Mouse (Mus musculus) layer of hippocampus, adult 8-10 months (tissue): ENCODE data around the gene Suclg1. TPM values are rescaled to one million over a fixed set of nuclear protein-coding genes. Genes with fewer than 3 reads are reported as not detected.

Experiments
- DNase-seq, 2 experiments: peaks; one replicate each; pipeline ENCODE4 v3.0.0; 2022; ENCODE audit warnings: low spot score in 2 of 2
- total RNA-seq, 4 experiments: library from RNA; stranded (reverse); gene quantifications; 2 replicates each; pipeline ENCODE4 v1.2.4; 2022

Gene Suclg1
- total RNA-seq, 4 experiments from 2014 or later = 122 to 136 (median 131) TPM

DNA sequence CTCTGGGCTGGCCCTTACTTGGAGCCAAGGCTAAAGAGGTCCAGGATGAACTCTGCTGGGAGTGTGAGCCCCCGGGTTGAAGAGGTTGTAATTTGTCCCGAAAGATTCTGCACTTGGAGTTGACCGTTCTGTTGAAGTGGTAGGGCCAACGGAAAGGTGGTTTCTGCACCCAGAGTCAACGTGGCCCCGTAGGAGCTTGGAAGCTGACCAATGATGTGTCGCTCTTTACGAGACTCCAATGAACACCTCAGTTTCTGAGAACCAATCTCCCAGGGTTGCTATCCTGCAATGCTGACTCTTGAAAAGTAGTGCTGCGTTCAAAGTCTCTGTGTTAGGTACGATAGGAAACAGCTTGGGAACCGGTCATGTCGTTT, 854 bp downstream of the Suclg1 start:
- DNase-seq = no peak

DNA sequence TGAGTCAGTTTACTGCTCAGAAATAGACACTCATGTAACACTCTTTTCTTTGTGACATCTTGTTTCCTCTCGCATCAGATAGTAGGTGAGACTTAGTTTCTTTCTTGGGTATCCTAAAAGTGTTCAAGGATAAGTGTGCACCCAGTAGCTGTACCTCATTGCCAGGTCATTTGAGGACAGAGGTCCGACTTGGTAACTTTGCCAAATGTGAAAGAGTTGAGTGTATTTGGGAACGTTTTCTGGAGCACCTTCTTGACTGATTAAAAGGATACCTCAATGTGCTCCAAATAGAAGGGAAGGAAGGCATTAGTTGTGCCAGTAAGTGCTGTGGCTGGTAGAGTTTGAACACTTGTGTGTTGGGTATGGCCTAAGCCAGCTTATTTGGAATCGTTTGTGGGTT, 1.7 kb downstream of the Suclg1 start:
- no peak for DNase-seq

DNA sequence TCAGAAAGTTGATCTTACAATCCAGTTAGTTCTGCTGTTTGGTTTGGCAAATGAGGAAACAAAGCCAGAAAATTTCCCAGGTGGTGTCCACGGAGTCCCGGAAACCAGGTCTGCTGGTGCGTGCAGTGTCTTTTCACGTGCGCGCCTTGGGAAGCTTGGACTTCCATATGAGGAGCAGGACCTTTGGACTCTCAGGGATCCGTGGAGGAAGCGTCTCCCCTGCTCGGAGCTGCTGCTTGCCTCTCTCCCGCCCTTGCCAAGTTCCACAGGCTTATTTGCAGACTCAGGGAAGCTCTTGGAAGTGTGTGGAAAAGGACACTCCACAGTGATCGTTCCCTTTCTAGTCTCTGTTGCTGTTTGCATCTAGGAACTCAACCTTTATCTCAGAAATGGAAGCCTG, 3.2 kb downstream of the Suclg1 start:
- DNase-seq = no peak

DNA sequence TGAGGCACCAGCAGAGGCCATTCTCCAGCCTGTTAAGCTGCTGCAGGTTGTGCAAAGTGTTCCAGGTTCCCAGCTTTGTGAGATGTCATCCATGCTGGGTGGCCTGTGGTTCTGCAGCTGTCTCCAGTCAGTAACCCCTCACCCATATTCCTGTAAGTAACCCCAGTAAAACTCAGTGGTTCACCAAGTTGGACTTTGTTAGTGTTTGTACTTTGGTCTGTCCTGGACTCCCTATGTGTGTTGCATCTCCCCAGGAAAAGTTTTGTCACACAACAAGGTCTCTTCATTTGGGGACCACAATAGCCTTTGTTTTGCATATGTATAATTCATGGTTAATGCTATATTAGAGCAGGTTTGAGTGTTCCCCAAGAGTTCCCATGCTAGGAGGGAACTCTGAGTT, 4.2 kb downstream of the Suclg1 start:
- no peak for DNase-seq

DNA sequence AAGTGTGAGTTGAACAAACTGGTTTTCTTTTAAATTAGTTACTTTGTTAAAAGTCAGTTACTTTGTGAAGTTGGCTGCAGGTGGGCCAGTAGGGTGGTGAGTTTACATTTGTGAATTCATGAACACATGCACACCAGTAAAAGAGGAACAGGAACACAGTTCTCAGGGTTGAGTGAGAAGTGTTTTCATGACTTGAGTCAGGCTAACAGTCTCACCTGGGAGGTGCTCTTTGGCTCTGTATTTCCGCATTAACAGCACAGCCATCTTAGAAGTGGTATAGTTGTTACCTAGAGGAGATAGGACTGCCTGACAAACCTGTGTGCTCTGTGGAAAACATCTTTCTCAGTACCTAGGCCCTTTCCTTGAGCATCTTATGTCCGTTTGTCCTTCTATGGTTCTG, 4.8 kb downstream of the Suclg1 start:
- no peak for DNase-seq

DNA sequence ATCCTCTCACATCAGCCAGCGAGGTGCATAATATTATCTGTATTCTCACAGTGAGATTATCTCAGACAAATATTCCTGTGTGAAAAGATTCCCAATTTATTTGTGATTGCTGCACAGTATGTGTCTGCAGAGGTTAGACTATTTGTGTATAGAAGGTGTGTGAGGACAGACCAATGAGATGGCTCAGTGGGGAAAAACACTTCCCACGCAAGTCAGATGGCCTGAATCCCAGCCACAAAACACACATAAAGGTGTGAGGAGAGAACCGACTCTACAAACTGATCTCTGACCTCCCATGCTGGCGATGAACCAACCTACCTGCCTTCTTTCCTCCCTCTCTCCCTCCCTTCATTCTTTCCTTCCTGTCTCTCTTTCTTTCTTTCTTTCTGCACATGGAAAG, 5.4 kb downstream of the Suclg1 start:
- no peak for DNase-seq

DNA sequence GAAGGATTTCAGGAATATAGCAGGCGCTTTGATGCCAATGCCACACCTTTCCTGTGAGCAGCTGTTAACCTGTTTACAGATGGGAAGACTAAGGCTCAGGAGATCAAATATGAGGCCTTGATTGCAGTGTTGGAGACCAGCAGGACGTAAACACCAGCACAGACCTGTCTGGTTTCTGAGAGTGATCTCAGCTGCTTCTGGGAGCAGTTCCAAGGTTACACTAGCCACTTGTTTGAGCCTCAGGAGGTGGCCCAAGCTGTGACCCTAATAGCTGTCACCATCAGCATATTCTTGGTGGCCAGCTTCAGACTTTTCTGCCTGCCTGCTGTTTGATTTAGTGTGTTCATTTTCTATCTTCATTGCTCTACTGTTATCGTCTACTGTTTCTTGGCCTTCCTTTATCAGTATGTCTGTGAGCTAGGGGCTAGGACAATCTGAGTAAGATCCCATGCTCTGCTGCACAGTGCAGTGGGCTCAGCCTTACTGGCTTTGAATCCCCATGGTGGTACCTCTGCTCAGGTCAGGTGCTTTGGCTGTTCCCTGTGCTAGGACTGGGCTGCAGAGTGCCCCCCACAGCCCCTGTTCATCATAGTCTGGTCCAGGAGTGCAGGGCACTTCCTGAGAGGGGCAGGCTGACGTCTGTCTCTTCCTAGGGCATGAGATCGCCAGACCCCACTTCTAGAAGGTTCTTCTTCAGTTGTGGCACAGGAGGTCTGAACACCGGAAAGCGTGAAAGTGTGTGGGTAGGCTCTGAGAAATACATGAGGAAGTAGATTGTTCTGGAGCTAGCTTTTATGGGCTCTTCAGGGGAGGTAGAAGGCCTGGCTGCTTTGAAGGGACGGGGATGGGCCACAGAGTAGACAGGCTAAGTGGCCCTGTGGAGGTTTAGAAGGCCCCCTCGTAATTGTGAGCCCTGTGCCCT, 6.4 kb downstream of the Suclg1 start:
- no peak for DNase-seq

DNA sequence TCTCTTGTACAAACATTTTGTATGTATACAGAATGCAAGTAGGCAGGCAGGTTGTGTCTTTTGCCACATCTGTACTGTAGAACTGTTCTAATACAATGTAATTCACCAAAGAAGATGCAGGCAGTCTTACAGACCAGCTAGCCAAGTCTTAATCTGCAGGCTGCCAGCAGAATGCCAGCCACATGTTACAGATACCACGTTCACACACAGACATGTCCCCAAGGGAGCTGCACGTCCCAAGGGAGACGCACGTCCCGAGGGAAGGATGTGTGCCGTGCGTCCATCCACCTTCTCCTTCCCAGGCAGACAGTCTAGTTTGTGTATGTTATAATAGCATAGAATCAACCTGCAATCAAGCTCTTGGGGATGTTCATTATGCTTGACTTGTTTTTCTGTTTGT, 8.9 kb downstream of the Suclg1 start:
- no peak for DNase-seq

DNA sequence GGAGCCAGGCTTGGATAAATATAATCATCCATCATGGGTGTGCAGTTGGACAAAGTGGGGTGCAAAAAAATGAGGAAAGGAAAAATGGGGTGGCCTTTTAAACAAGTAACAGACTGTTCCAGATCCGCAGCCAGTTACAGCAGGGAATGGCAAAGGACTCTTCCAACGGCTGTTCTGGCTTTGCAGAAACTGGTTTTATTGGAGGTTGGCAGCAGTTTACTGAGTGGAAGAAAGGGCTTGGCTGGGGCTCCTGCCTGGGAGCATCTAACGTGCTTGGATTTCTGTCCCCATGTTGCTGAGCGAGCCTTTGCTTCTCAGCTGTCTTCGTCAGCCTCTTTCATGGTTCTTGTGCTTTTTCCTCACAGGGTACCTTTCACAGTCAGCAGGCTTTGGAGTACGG, 11.9 kb downstream of the Suclg1 start:
- peak; percentile 48 to 50 for DNase-seq

DNA sequence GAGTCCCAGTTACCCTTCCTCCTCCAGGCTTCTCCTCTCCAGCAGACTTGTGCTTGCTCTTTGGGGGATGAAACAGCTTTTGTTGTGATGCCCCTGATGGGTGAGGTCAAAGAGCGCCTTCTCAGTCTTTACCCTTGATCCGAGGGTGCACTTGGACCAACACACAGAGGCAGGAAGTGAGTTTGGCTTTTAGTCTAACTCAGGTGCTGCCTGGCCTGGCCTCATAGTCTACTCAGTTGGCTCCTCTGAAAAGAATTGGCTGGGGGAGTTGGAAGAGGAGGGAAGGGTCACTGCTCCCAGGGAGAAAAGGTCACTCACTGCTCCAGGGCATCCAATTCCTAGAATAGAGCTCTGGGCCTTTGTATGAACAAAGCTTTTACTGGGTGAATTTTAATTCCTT, 16.6 kb downstream of the Suclg1 start:
- DNase-seq = no peak

DNA sequence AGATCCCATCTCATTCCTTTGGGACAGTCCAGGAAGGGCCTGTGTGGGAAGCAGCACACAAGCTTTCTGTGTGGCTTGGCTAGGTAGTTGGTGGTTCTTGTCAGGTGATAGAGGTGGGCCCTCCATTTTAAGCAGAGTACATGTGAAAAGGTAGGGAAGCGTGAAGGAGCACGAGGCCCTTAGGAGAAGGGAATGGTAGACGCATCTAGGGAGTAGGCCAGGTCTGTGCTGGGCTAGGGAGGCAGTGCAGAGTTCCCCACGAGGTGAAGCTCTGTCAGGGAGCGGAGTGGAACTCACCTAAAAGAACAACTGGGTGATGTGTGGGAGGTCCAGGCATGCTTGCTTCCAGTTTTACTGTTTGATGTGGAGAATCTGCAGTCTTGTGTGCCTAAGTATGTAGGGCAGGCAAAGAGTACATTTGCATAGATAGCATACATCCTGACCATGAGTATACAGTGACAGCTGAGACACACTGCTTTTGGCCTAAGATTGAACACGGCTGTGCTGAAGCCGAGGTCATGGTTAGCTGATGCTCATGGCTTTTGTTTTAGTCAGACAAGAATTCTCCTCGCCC, 19.6 kb downstream of the Suclg1 start:
- no peak for DNase-seq

DNA sequence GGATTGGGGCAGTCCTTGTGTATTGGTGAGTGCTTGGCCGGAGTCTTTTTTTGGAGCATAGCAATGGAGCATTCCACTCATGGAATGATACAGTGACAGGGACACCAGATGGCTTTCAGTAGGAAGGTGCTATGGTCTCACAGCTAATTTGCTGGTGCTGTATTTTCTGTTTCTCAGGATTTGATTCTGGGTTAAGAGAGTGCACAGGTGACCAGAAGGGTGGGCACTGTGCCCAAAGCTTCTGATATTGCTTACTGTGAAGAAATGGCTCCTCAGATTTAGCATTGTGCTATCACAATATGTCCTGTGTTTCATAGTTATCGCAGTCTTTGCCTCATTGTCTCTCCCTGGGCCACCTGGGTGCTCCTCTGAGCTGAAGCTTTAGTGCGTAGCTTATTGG, 21.2 kb downstream of the Suclg1 start:
- DNase-seq = no peak

DNA sequence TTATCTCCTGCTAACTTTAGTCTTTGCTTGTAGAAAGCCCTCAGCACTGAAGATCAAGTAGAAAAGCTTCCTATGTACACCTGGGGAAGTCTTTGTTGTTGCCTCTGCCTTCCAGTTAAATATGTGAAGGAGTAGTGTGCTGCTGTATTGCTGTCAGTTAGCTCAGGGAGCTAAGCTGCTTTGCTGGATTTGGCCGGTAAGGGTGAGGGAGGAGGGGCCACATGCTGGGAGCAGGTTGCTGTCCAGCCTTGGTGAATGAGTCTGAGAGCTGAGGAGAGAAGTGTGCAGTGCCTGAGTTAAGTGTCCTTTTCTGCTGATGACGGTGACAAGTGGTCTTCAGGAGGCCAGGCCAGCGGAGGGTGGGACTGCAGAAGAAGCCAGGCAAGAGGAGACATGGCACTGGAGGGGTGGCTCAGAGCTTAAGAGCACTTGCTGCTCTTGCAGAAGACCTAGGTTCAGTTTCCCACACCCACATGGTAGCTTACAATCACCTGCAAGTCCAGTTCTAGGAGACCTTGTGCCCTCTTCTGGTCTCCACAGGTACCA, 23.4 kb downstream of the Suclg1 start:
- DNase-seq = no peak

DNA sequence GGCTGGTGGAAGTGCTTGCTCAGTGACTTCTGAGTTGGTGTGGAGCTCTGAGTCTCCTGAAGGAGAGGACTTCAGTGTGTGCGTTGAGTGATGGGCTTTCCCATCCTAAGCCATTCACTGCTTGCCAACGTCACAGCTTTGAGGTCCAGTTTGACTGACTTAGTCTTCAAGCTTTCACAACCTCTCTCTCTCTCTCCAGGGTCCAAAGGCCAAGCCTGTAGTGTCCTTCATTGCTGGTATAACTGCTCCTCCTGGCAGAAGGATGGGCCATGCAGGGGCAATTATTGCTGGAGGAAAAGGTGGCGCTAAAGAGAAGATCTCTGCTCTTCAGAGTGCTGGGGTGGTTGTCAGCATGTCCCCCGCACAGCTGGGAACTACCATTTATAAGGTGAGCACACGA, 26.8 kb downstream of the Suclg1 start:
- DNase-seq = no peak

DNA sequence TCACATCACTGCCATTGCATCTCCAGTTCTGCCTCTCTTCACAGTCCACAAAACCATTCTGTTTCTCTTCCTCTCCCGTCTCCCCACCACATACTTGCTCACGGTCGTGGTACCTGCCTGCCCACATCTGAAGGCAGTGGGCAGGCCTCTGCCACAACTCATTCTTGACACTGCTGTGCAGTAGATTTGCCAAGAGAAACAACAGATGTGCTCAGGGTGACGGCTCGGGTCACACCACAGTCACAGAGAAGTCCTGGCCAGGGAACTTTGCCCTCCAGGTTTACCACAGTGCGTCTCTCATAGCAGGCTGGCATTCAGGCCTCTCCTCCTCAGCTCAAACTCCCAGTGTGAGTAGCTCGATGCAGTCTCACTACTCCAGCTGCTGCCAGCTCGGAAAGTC, 31.5 kb downstream of the Suclg1 start:
- DNase-seq = no peak

DNA sequence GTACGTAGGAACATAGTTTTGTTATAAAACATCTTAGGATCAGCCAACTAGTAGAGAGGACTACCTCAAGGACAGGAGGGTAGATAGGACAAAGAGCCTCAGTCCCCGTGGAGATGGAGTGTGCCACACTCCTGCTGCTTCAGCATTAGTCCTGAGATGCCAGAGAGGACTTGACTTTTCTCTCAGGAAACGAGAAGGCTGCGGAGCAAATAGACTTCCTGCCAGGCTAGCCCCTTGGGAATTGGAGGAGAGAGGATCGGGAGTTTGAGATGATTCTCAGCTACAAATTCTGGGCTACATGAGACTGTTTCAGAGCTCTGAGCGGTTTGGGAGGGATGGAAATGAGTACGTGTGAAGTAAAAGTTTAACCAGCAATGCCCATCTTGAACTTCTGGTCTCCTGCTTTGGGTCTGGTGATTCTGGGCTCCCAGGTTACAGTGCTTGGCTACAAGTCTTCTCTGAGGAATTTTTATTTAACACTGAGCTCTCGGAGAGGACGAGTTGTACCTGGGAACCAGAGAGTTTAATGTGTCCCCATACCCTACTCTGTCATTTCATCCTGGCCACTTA, 32.4 kb downstream of the Suclg1 start:
- no peak for DNase-seq

DNA sequence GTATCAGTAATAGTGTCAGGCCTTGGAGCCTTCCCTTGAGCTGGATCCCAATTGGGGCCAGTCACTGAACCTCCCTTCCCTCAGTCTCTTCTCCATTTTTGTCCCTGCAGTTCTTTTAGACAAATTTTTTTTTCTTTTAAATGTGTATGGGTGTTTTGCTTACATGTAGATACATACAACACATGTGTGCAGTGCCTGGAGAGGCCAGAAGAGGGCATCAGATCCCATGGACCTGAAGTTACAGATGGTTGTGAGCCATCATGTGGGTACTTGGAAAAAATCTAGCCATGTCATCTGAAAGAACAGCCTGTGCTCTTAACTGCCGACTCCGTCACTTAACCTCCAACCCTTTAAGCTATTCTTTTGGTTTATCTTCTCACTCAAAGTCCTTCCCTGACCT, 38.1 kb downstream of the Suclg1 start:
- no peak for DNase-seq

DNA sequence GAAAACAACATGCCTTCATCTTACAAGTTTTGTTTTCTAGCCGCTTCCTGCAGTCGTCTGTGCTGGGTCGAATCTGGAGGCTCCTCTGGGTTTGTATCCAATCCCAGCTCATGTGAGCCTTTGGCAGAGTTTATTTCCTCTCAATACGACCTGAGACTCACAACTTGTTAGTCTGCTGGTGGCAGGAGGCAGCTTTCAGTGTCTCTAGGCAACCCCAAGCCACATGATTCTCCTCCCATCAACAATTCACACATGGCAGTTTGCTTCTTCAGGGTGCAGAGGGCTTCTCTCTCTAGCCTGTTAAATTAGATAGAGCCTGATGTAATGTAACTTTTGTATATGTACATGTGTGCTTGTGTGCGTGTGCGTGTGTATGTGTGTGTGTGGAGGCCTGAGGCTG, 58.7 kb downstream of the Suclg1 start:
- DNase-seq = peak; percentile 14 to 37

DNA sequence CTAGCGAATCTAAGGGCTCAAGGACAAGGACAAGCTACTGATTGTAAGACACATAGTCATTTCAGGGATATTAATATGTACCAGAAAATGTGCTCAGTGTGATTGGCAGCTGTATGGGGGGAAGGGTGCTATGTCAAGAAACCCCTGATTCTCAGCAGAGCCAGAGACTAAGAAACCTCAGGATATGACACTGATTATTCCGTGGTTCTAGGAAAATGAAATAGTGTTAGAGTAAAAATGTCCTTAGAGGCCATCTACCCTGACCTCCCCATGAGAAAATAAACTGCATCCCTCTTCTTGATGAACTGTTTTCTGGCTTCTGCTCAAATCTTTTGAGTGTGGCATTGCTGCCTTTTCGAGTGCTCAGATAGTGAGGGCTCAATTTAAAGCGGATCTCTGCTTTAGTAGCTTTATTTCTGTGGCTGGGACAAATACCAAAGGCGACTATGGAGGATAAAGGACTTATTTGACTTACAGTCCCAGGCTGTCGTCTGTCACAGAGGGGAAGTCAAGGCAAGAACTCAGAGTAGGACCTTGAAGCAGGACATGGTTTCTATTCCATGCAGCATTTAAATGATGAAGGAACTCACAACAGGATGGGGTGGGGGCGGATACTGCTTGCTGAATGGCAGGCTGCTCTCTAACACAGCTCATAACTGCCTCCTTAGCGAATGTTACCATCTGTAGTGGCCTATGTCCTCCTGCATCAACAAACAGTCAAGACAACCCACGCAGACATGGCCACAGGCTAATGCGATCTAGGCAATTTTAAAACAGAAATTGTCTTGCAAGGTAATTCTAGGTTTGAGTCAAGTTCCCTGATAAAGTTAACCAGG, 60.7 kb downstream of the Suclg1 start:
- DNase-seq = peak; percentile 32 to 36

DNA sequence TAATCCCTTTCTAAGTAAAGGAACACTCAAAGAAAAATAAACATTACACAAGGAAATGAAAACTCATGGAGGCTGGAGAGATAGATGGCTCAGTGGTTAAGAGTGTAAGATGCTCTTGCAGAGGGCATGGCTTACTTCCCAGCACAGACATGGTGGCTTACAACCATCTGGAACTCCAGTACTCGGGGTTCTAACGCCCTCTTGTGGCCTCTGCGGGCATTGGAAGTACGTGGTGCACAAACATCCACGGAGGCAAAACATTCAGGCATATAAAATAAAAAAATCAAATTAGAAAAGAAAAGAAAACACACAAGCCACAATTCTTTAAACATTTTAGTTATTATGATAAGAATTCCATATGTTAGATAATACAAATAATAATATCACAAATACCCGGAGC, 63.2 kb downstream of the Suclg1 start:
- DNase-seq = no peak

DNA sequence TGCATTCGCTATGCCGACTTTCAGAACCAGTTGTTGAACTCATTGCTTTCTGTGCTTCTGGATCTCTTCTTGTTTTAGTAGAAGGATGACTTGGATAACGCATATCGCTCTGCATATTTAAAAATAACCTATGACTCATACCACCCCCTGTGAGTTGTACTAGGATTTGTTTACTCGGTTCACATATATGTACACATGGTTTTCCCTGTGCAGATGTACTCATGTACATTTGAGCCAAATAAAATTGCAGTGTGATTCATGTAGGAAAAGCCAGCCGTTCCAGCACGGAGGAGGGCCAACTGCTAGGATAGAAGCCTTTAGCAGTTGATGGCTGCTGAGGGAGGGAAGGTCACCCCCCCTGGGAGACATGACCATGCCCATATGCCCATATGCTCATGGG, 63.6 kb downstream of the Suclg1 start:
- no peak for DNase-seq
